ENCODE assay signal across 19 mouse cellular contexts in genomic region chr15:99351610-99352009, GRCm38 (mm10). TPM values are rescaled to one million over a fixed set of nuclear protein-coding genes. Genes with fewer than 3 reads are reported as not detected.
"Had no signal": no experiment of that assay in that cellular context is flagged by ENCODE, and none has a peak within 500 bp of the region (broad histone marks: within the 10 kb centered on the region; RNA-seq: fewer than 3 reads in every experiment).

No protein-coding gene starts in this region.

- H3K36me3 ChIP-seq: limb, embryonic 12.5 days; liver, embryonic 13.5 days; lung, embryonic 15.5 days; midbrain, embryonic 15.5 days; neural tube, embryonic 13.5 days; stomach, embryonic 15.5 days had no signal

- H3K4me3 ChIP-seq: limb, embryonic 12.5 days; liver, embryonic 13.5 days; lung, embryonic 15.5 days; megakaryocyte, embryonic 14.5 days; midbrain, embryonic 15.5 days; neural tube, embryonic 13.5 days; stomach, embryonic 15.5 days had no signal

- DNase-seq: kidney, adult 18-20 months; kidney, postnatal 25 days; layer of hippocampus, adult 9-11 months; liver; liver, embryonic 13.5 days; liver, postnatal 0 days; lung, postnatal 14 days; retina, postnatal 1 day; right cerebral cortex, postnatal 4 days; thymus, adult 2 months; thymus, postnatal 25 days had no signal

- H3K4me1 ChIP-seq: midbrain, embryonic 15.5 days had no signal

- H3K27ac ChIP-seq: limb, embryonic 12.5 days; liver, embryonic 13.5 days; lung, embryonic 15.5 days; macrophage; midbrain, embryonic 15.5 days; neural tube, embryonic 13.5 days; stomach, embryonic 15.5 days had no signal

- ATAC-seq: liver, postnatal 0 days; midbrain, embryonic 15.5 days had no signal

- H3K27me3 ChIP-seq: limb, embryonic 12.5 days; liver, embryonic 13.5 days; lung, embryonic 15.5 days; midbrain, embryonic 15.5 days; neural tube, embryonic 13.5 days; stomach, embryonic 15.5 days had no signal

RNA-seq across cellular contexts. Expression of gene Fam186b, which starts 55.9 kb away (rescaled TPM):
- total RNA-seq: monocyte, adult 5-6 weeks had no signal
- polyA plus RNA-seq: limb, embryonic 12.5 days; liver, embryonic 13.5 days; liver, postnatal 0 days; macrophage had no signal
